Mouse (Mus musculus) splenic B cell, adult 2 months (primary cell): Measurements from ENCODE around the gene Olfr1294.

Experiments used
- DNase-seq: peaks from one replicate; pipeline ENCODE4 v3.0.0-alpha.2; 2011; ENCODE audit warnings: low read depth, low spot score
- H3K27me3 ChIP-seq: 2 replicates; pipeline ENCODE4 v1.6.1; 2012; ENCODE audit warnings: mild to moderate bottlenecking, low read length, moderate library complexity, mixed read lengths; ENCODE audit not compliant: control insufficient read depth, poor library complexity, insufficient read depth, severe bottlenecking
- H3K36me3 ChIP-seq: 2 replicates; pipeline ENCODE4 v1.6.1; 2012; ENCODE audit warnings: mild to moderate bottlenecking, low read length, moderate library complexity, mixed read lengths; ENCODE audit not compliant: control insufficient read depth, poor library complexity, insufficient read depth, severe bottlenecking

Gene Olfr1294

GRCm38 (mm10) chr2:111540191-111540590, at the start of gene Olfr1294:
Gene Olfr1294 (minus strand): TSS chr2:111540291.
- no peaks in the 10 kb centered on the region for H3K27me3 ChIP-seq
- DNase-seq: no peak
- no peaks in the 10 kb centered on the region for H3K36me3 ChIP-seq

- no peaks in the 10 kb centered on the region for H3K27me3 ChIP-seq
Observed at GRCm38 (mm10) chr2:111569581-111569980, 29.5 kb upstream of the Olfr1294 start, which contains the start of gene Olfr1295. Gene Olfr1295 (minus strand): TSS chr2:111569681.

GRCm38 (mm10) chr2:111524903-111525302, 15.2 kb downstream of the Olfr1294 start, which contains the start of gene Olfr1293-ps:
Gene Olfr1293-ps (plus strand): TSS chr2:111525203.
- Histone ChIP-seq H3K27me3 (no peaks in the 10 kb centered on the region), H3K36me3 (no peaks in the 10 kb centered on the region)
- DNase-seq: no peak

More at GRCm38 (mm10) chr2:111569581-111569980, 29.5 kb upstream of the Olfr1294 start, which contains the start of gene Olfr1295:
- no peaks in the 10 kb centered on the region for H3K36me3 ChIP-seq
- DNase-seq: no peak

- DNase-seq: no peak
- H3K27me3 ChIP-seq: no peaks in the 10 kb centered on the region
- H3K36me3 ChIP-seq: no peaks in the 10 kb centered on the region
Observed at GRCm38 (mm10) chr2:111517451-111517850, 22.6 kb downstream of the Olfr1294 start.

GRCm38 (mm10) chr2:111496880-111497279, 43.2 kb downstream of the Olfr1294 start, which contains the start of gene Olfr1291-ps1:
Gene Olfr1291-ps1 (plus strand): TSS chr2:111497180.
- DNase-seq: no peak
- no peaks in the 10 kb centered on the region for H3K36me3 ChIP-seq
- no peaks in the 10 kb centered on the region for H3K27me3 ChIP-seq

GRCm38 (mm10) chr2:111493729-111494128, 46.4 kb downstream of the Olfr1294 start, which contains the start of gene Olfr1290:
Gene Olfr1290 (minus strand): TSS chr2:111493829.
- H3K36me3 ChIP-seq: no peaks in the 10 kb centered on the region
- H3K27me3 ChIP-seq: no peaks in the 10 kb centered on the region
- DNase-seq: no peak
